Mouse (Mus musculus) monocyte, adult 2 months (primary cell): ENCODE measurements at regions not wholly inside any gene's neighbourhood (a gene's known extent, or its start where the extent isn't known, plus 50 kb on each side); places are given as distances from the start of the nearest gene placed in this dataset.

Experiments used
- DNase-seq, 2 experiments: peaks; one replicate each; pipeline ENCODE4 v3.0.0; 2022; ENCODE audit warnings: low spot score in 2 of 2, low read depth in 1 of 2

- DNase-seq = no peak
Measured at GRCm38 (mm10) chr13:43909933-43910332, 125.4 kb downstream of the Cd83 start.

GRCm38 (mm10) chr13:43913476-43913875 is 128.9 kb downstream of the Cd83 start:
- DNase-seq = no peak

- no peak for DNase-seq
Measured at GRCm38 (mm10) chr13:43919781-43920420, 135.3 kb downstream of the Cd83 start.

GRCm38 (mm10) chr13:43930081-43930981 is 145.8 kb downstream of the Cd83 start:
- no peak for DNase-seq

GRCm38 (mm10) chr13:43932946-43933345 is 148.4 kb downstream of the Cd83 start:
- no peak for DNase-seq

- no peak for DNase-seq
Measured at GRCm38 (mm10) chr13:43935284-43935683, 150.7 kb downstream of the Cd83 start.

- DNase-seq = no peak
Measured at GRCm38 (mm10) chr13:43936504-43936903, 151.9 kb downstream of the Cd83 start.

GRCm38 (mm10) chr13:43938611-43939010 is 154.0 kb downstream of the Cd83 start:
- no peak for DNase-seq

- no peak for DNase-seq
Measured at GRCm38 (mm10) chr13:43939375-43939774, 154.8 kb downstream of the Cd83 start.

GRCm38 (mm10) chr13:43941731-43942130 is 157.2 kb downstream of the Cd83 start:
- no peak for DNase-seq

- no peak for DNase-seq
Measured at GRCm38 (mm10) chr13:43948606-43949005, 164.0 kb downstream of the Cd83 start.

- DNase-seq = no peak
Measured at GRCm38 (mm10) chr13:43949740-43950643, 165.4 kb downstream of the Cd83 start.

- no peak for DNase-seq
Measured at GRCm38 (mm10) chr13:43952491-43952890, 167.9 kb downstream of the Cd83 start.

GRCm38 (mm10) chr13:43952972-43953592 is 168.5 kb downstream of the Cd83 start:
- DNase-seq = no peak

- DNase-seq = no peak
Measured at GRCm38 (mm10) chr13:43954714-43955393, 170.3 kb downstream of the Cd83 start.

- DNase-seq = no peak
Measured at GRCm38 (mm10) chr13:43957046-43957445, 172.5 kb downstream of the Cd83 start.

- DNase-seq = no peak
Measured at GRCm38 (mm10) chr13:43959121-43959572, 174.6 kb downstream of the Cd83 start.

GRCm38 (mm10) chr13:43961047-43961690 is 176.6 kb downstream of the Cd83 start:
- DNase-seq = no peak

GRCm38 (mm10) chr13:43961987-43962386 is 177.4 kb downstream of the Cd83 start:
- DNase-seq = no peak

GRCm38 (mm10) chr13:43963321-43963720 is 178.7 kb downstream of the Cd83 start:
- no peak for DNase-seq
